Mouse (Mus musculus): ENCODE results near the gene Cdyl.

- TF ChIP-seq MYOG (IDR thresholded peaks at IDR 0.05; ENCODE audit: control insufficient read depth in 1 of 3, insufficient read depth in 1 of 3, insufficient read length in 2 of 3, low read depth in 2 of 3) (no peak), POLR2A (IDR thresholded peaks at IDR 0.05; ENCODE audit: insufficient read length, low read depth) (no peak), E2F4 (IDR thresholded peaks at IDR 0.05; ENCODE audit: insufficient read depth) (no peak), POLR2AphosphoS2 (IDR thresholded peaks at IDR 0.05; ENCODE audit: insufficient read length, low read depth) (no peak), CEBPB (IDR thresholded peaks at IDR 0.05; ENCODE audit: insufficient read depth, poor library complexity, severe bottlenecking) (no peak), TCF12 (IDR thresholded peaks at IDR 0.05; ENCODE audit: insufficient read depth, poor library complexity, severe bottlenecking) (no peak)
Measured at GRCm38 (mm10) chr13:35781755-35782154, 122.1 kb downstream of the Cdyl start.
